Mouse (Mus musculus) heart, embryonic 11.5 days (tissue): ENCODE measurements around the gene Styxl1. TPM values are rescaled to one million over a fixed set of nuclear protein-coding genes. Genes with fewer than 3 reads are reported as not detected.
A peak's percentile ranks its signal among the peaks of the same experiment; 100 is the strongest.

Experiments used
- ATAC-seq: fragments of 200-750 bp; cut with Nextera tagmentation; replicated peaks from 2 replicates; pipeline ENCODE4 v1.8.0; 2017; ENCODE audit warnings: moderate library complexity; ENCODE audit not compliant: insufficient number of reproducible peaks, low FRiP score, low TSS enrichment
- H3K27ac ChIP-seq: fragments of 300-500 bp; sonication (generic); 2 replicates; pipeline ENCODE4 v1.5.1; 2014; ENCODE audit warnings: mild to moderate bottlenecking, low read depth, low read length
- H3K27me3 ChIP-seq: fragments of 300-500 bp; sonication (generic); 2 replicates; pipeline ENCODE4 v1.6.1; 2014; ENCODE audit warnings: mild to moderate bottlenecking, low read length, mixed read lengths; ENCODE audit not compliant: control insufficient read depth, insufficient read depth
- H3K36me3 ChIP-seq: fragments of 300-500 bp; sonication (generic); 2 replicates; pipeline ENCODE4 v1.6.1; 2014; ENCODE audit warnings: mild to moderate bottlenecking, low read length, moderate library complexity, mixed read lengths; ENCODE audit not compliant: control insufficient read depth, insufficient read depth
- H3K4me1 ChIP-seq: fragments of 300-500 bp; sonication (generic); 2 replicates; pipeline ENCODE4 v1.6.1; 2014; ENCODE audit warnings: low read length; ENCODE audit not compliant: control insufficient read depth, insufficient read depth
- H3K4me2 ChIP-seq: fragments of 300-500 bp; sonication (generic); 2 replicates; pipeline ENCODE4 v1.6.1; 2014; ENCODE audit warnings: mild to moderate bottlenecking, moderate library complexity
- H3K4me3 ChIP-seq: fragments of 300-500 bp; sonication (generic); 2 replicates; pipeline ENCODE4 v1.5.1; 2014; ENCODE audit warnings: low read depth, low read length
- H3K9ac ChIP-seq: fragments of 300-500 bp; sonication (generic); 2 replicates; pipeline ENCODE4 v1.6.1; 2014; ENCODE audit warnings: mild to moderate bottlenecking, low read depth, low read length, moderate library complexity
- H3K9me3 ChIP-seq: fragments of 300-500 bp; sonication (generic); replicated peaks from 2 replicates; pipeline ENCODE4 v1.6.1; 2016; ENCODE audit warnings: low read length; ENCODE audit not compliant: control insufficient read depth
- WGBS: fragments of 180-500 bp; shearing (Covaris S2); extraction: QIAGEN DNeasy Blood & Tissue Kit; methylation state at CpG from one replicate; pipeline ENCODE4 v1.1.7; 2014; ENCODE audit not compliant: insufficient replicate concordance; 5-methylcytosine and 5-hydroxymethylcytosine counted together
- polyA plus RNA-seq: library from polyadenylated mRNA; unstranded; fragments of >200 nt; fragmentation: Nextera tagmentation; extraction: Ambion mirVana; gene quantifications from 2 replicates; pipeline ENCODE4 v1.2.1, GENCODE M21; 2014

Gene Styxl1
- polyA plus RNA-seq, 1 experiment from 2014 or later: 0.42 TPM

DNA sequence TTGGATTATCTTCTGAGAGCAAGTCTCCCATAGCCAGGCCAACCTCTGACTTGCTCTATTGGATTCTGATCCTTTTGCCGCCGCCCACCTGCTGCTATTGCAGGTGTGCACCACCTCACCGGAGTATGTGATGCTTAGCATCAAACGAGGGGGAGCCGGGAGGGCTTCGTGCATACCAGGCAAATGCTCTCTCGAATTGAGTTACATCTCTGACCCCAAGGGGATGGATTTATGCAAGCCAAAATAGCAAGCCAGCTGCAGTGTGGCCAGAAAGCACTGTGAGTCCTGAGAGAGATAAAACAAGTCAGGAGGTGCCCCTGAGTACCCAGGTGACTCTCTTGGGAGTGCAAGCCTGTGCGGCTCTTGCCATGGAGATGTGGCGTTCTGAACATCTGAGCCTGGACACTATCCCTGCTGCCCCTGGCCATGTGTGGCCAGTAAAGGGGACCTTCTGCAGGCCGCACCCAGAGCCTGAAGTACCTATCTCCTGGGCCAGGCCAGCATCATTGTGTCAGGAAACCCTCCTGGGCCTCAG lies 58.5 kb downstream of the Styxl1 start:
- 84% methylated on average over 10 of the region's 10 CpGs for WGBS
- no peak overlapping the region for H3K4me3 ChIP-seq
- no peaks in the 10 kb centered on the region for H3K27me3 ChIP-seq
- no peaks in the 10 kb centered on the region for H3K36me3 ChIP-seq
- no peak overlapping the region for H3K9ac ChIP-seq
- H3K4me1 ChIP-seq: peaks cover 12% of the 10 kb centered on the region
- H3K27ac ChIP-seq: no peak overlapping the region
- no peak overlapping the region for H3K4me2 ChIP-seq
- no peak for ATAC-seq
- no peaks in the 10 kb centered on the region for H3K9me3 ChIP-seq

DNA sequence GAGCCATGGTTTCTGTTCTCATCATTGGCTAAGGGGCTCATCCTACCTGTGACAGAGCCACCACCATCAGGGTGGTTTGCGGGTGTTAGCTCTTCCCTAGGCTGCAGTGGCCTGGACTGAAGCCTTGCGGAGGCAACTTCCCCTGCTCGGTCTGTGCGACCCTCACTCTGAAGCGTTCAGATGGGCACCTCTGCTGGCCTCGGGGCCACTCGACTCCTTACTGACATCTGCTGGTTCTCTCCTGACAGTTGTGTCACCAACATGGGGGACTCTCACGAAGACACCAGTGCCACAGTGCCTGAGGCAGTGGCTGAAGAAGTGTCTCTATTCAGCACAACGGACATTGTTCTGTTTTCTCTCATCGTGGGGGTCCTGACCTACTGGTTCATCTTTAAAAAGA lies 62.6 kb downstream of the Styxl1 start:
- 56% methylated on average over 10 of the region's 10 CpGs for WGBS
- no peaks in the 10 kb centered on the region for H3K27me3 ChIP-seq
- H3K9me3 ChIP-seq: no peaks in the 10 kb centered on the region
- ATAC-seq: no peak
- H3K4me1 ChIP-seq: peaks cover 28% of the 10 kb centered on the region
- no peak overlapping the region for H3K4me2 ChIP-seq
- no peaks in the 10 kb centered on the region for H3K36me3 ChIP-seq
- H3K9ac ChIP-seq: no peak overlapping the region
- H3K4me3 ChIP-seq: no peak overlapping the region
- H3K27ac ChIP-seq: no peak overlapping the region

- Histone ChIP-seq H3K4me2 (peak overlapping the region; percentile 25), H3K9me3 (no peaks in the 10 kb centered on the region), H3K4me1 (peaks cover 29% of the 10 kb centered on the region), H3K27me3 (no peaks in the 10 kb centered on the region), H3K4me3 (no peak overlapping the region), H3K9ac (no peak overlapping the region), H3K27ac (peak overlapping the region; percentile 42), H3K36me3 (peaks cover 7% of the 10 kb centered on the region)
- WGBS: 53% methylated on average over 16 of the region's 16 CpGs
- ATAC-seq: peak; percentile 47
Measured at GRCm38 (mm10) chr5:135713441-135714218, 64.6 kb downstream of the Styxl1 start.

GRCm38 (mm10) chr5:135712803-135713202 lies 65.4 kb downstream of the Styxl1 start:
- H3K36me3 ChIP-seq: peaks cover 7% of the 10 kb centered on the region
- no peak overlapping the region for H3K4me3 ChIP-seq
- peaks cover 29% of the 10 kb centered on the region for H3K4me1 ChIP-seq
- no peak overlapping the region; the same call in 1 of the 2 replicates for H3K4me2 ChIP-seq
- H3K9ac ChIP-seq: no peak overlapping the region
- H3K27ac ChIP-seq: peak overlapping the region; percentile 42; the same call in 1 of the 2 replicates
- 31% methylated on average over 4 of the region's 4 CpGs for WGBS
- H3K9me3 ChIP-seq: no peaks in the 10 kb centered on the region
- no peaks in the 10 kb centered on the region for H3K27me3 ChIP-seq
- ATAC-seq: no peak

DNA sequence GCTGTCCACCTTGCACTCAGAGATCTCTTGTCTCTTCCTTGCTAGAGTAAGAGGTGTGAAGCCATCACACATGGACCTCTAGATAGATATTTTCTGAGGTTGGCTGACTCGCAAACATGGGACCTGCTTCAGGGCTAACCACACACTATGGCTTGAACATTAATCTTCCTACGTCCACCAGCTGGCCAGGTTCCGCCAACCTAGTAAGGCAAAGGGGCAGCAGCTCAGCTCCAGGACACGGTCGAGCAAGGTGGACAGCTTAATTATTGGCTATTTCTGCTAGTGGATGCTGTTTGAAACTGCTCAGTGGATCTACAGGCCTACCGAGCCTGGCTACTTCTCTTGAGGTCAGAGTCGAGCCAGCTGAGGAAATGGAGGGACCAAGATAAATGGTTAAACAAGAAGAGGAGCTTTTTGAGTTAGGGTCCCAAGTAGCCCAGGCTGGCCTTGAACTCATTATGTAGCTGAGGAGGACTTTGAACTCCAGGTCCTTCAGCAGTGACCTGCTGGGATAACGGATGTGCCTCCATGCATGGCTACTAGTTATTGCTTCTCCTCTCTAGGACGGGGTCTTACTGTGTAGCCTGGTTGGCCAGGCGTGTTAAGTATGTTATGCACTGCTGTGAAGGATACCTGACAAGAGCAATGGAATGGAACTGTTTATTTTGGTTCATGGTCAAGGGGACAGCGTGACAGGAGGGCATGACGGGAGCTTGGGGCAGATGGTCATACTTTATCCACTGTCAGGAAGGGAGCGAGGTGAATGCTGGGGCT lies 66.4 kb downstream of the Styxl1 start:
- H3K4me1 ChIP-seq: peaks cover 29% of the 10 kb centered on the region
- peaks cover 9% of the 10 kb centered on the region for H3K36me3 ChIP-seq
- no peaks in the 10 kb centered on the region for H3K27me3 ChIP-seq
- no peak overlapping the region for H3K4me3 ChIP-seq
- no peak overlapping the region for H3K4me2 ChIP-seq
- H3K9me3 ChIP-seq: no peaks in the 10 kb centered on the region
- 83% methylated on average over 13 of the region's 13 CpGs for WGBS
- 0 out of 2 replicates have a peak overlapping the region, but pooled peaks have one; percentile 42 for H3K27ac ChIP-seq
- H3K9ac ChIP-seq: no peak overlapping the region
- no peak for ATAC-seq

DNA sequence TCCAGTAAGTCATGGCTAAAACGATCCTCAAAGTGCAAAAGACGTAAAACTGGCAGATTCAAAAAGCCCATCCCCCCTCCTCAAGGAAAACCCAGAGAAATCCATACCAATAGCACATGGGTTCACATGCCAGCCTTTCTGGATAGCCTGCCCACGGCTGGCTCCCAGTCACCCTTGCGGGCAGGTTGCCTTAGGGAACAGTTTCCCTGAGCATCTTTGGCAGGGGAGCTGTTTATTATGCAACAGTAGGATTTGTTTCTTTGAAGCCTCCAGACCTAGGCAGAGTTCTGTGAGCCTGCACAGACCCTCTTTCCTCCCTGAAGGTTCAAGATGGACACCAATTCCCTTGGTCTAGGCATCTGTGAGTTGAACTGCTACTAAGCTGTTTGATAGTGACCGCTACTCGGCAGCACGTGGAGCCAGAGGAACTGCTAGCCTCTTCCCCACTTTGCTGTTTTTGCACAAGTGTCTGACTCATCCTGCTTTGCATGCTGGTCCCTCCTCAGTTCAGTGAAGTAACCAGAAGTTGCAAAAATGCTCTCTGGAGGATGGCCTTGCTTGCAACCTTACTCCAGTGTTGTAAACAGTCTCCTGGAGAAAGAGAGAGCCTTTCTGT lies 67.5 kb downstream of the Styxl1 start:
- Histone ChIP-seq H3K4me3 (no peak overlapping the region), H3K36me3 (peaks cover 9% of the 10 kb centered on the region), H3K27ac (no peak overlapping the region), H3K9me3 (no peaks in the 10 kb centered on the region), H3K4me1 (peaks cover 29% of the 10 kb centered on the region), H3K9ac (no peak overlapping the region), H3K27me3 (no peaks in the 10 kb centered on the region), H3K4me2 (no peak overlapping the region)
- 72% methylated on average over 7 of the region's 7 CpGs for WGBS
- no peak for ATAC-seq

DNA sequence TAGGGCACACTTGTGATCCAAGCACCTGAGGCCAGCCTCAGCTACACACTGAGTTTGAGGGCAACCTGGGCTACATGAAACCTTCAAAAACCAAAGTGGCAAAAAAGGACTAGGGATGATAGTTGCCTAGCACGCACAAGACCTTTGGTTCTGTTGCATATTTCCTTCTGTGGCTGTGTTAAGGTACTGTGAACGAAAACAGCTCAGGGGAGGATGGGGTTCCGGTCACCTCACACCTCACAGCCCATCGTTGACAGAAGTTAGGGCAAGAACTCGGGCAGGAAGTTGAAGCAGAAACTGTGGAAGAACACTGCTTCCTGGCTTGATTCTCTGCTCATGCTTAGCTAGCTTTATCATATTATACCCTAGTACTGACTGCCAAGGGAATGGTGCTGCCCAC lies 68.5 kb downstream of the Styxl1 start:
- Histone ChIP-seq H3K4me1 (peaks cover 29% of the 10 kb centered on the region), H3K27me3 (no peaks in the 10 kb centered on the region), H3K4me3 (no peak overlapping the region), H3K27ac (no peak overlapping the region), H3K36me3 (peaks cover 9% of the 10 kb centered on the region), H3K9me3 (no peaks in the 10 kb centered on the region), H3K9ac (no peak overlapping the region), H3K4me2 (no peak overlapping the region)
- ATAC-seq: no peak
- 91% methylated on average over 5 of the region's 5 CpGs for WGBS

DNA sequence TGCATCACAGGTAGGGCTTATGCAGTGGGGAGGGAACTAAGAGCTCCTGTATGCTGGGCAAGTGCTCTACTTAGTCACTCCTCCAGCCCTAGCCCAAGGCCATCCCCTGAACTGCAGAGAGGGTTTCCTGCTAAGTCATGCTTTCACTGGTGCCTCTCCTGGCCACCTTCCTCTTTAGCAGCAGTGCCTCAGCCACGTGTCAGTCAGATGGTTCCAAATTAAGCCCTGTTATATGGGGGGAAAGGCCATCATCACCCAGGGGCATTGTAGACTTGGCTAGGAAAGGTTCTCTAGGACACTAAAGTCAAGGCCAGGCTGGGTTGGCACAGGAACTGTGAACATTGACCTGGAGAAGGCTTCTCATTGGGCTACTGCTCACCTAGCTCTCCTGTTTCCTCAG lies 70.3 kb downstream of the Styxl1 start:
- H3K9ac ChIP-seq: no peak overlapping the region
- no peak overlapping the region for H3K4me2 ChIP-seq
- 43% methylated on average over 1 of the region's 1 CpGs for WGBS
- H3K4me3 ChIP-seq: no peak overlapping the region
- no peaks in the 10 kb centered on the region for H3K27me3 ChIP-seq
- no peak for ATAC-seq
- no peak overlapping the region for H3K27ac ChIP-seq
- peaks cover 9% of the 10 kb centered on the region for H3K36me3 ChIP-seq
- no peaks in the 10 kb centered on the region for H3K9me3 ChIP-seq
- peaks cover 20% of the 10 kb centered on the region for H3K4me1 ChIP-seq
